Mouse (Mus musculus) CH12.LX (cell line): ENCODE results near the gene Rap1gds1. TPM values are rescaled to one million over a fixed set of nuclear protein-coding genes. Genes with fewer than 3 reads are reported as not detected.

Experiments
- DNase-seq: peaks from one replicate; pipeline ENCODE4 v3.0.0-alpha.2; 2013; ENCODE audit errors: extremely low read depth
- H3K27ac ChIP-seq: 2 replicates; pipeline ENCODE4 v1.5.1; 2012; ENCODE audit warnings: low read depth, mild to moderate bottlenecking, control low read depth, moderate library complexity; ENCODE audit not compliant: insufficient read depth
- H3K27me3 ChIP-seq: replicated peaks from 2 replicates; pipeline ENCODE3; 2012; ENCODE audit warnings: inconsistent platforms
- H3K36me3 ChIP-seq, 2 experiments: replicated peaks in 1 of 2; 2 replicates each; pipeline versions ENCODE3 to v1.6.1; 2012; ENCODE audit warnings: inconsistent platforms in 1 of 2, low read length in 1 of 2, mild to moderate bottlenecking in 1 of 2, mixed read lengths in 1 of 2, moderate library complexity in 1 of 2; ENCODE audit not compliant: control insufficient read depth in 1 of 2, insufficient read depth in 1 of 2
- H3K4me1 ChIP-seq, 2 experiments: 2 replicates each; pipeline ENCODE4 v1.6.1; 2012; ENCODE audit warnings: inconsistent platforms in 1 of 2, moderate library complexity in 1 of 2; ENCODE audit not compliant: insufficient read depth in 2 of 2, control insufficient read depth in 1 of 2
- H3K4me2 ChIP-seq: 2 replicates; pipeline ENCODE4 v1.6.1; 2012; ENCODE audit warnings: low read depth, mild to moderate bottlenecking, control low read depth; ENCODE audit not compliant: poor library complexity, insufficient read depth, severe bottlenecking
- H3K4me3 ChIP-seq, 3 experiments: fragments of 150-350 bp in 1 of 3; sonication (generic) in 1 of 3; replicated peaks in 1 of 3; 2 replicates each; pipeline versions ENCODE3 to v1.5.1; 2011 to 2012; ENCODE audit warnings: low read depth in 2 of 3, low read length in 2 of 3, mild to moderate bottlenecking in 2 of 3, moderate library complexity in 2 of 3, control low read depth in 1 of 3, improper control_type of control experiment in 1 of 3, inconsistent platforms in 1 of 3, mixed read lengths in 1 of 3; ENCODE audit not compliant: poor library complexity in 1 of 3
- H3K79me2 ChIP-seq: replicated peaks from 2 replicates; pipeline ENCODE4 v1.6.1; 2012; ENCODE audit warnings: mild to moderate bottlenecking, moderate library complexity; ENCODE audit not compliant: control insufficient read depth, poor library complexity, insufficient read depth, severe bottlenecking; ENCODE audit errors: extremely low read depth
- H3K9ac ChIP-seq: 2 replicates; pipeline ENCODE4 v1.6.1; 2012; ENCODE audit warnings: low read depth, mild to moderate bottlenecking, control low read depth, moderate library complexity; ENCODE audit not compliant: insufficient read depth
- H3K9me3 ChIP-seq: replicated peaks from 2 replicates; pipeline ENCODE3; 2012; ENCODE audit warnings: low read length, inconsistent platforms, mixed read lengths
- BHLHE40 ChIP-seq: IDR thresholded peaks from 2 replicates; pipeline ENCODE4 v1.6.1; 2011; ENCODE audit warnings: mild to moderate bottlenecking, low read depth, low read length, improper control_type of control experiment
- CHD1 ChIP-seq: IDR thresholded peaks from 2 replicates; pipeline ENCODE4 v1.6.1; 2012; ENCODE audit warnings: low read depth, low read length, improper control_type of control experiment, inconsistent platforms
- CHD2 ChIP-seq: IDR thresholded peaks from 2 replicates; pipeline ENCODE4 v1.6.1; 2011; ENCODE audit warnings: low read length, improper control_type of control experiment
- CTCF ChIP-seq, 2 experiments: IDR thresholded peaks in 1 of 2; conservative IDR thresholded peaks in 1 of 2; 2 replicates each; pipeline ENCODE4 v1.5.1; 2011 to 2012; ENCODE audit warnings: low read depth in 2 of 2, low read length in 2 of 2, improper control_type of control experiment in 1 of 2, inconsistent platforms in 1 of 2, mild to moderate bottlenecking in 1 of 2, moderate library complexity in 1 of 2
- E2F4 ChIP-seq: IDR thresholded peaks from 2 replicates; pipeline ENCODE4 v1.6.1; 2011; ENCODE audit warnings: low read depth, low read length, improper control_type of control experiment; ENCODE audit not compliant: insufficient replicate concordance
- ELF1 ChIP-seq: IDR thresholded peaks from 2 replicates; pipeline ENCODE4 v1.6.1; 2014; ENCODE audit warnings: low read depth, mild to moderate bottlenecking, inconsistent platforms, low read length, improper control_type of control experiment
- GABPA ChIP-seq: IDR thresholded peaks from 2 replicates; pipeline ENCODE4 v1.6.1; 2012; ENCODE audit warnings: low read depth, low read length, improper control_type of control experiment, inconsistent platforms; ENCODE audit not compliant: insufficient replicate concordance
- HCFC1 ChIP-seq: IDR thresholded peaks from 2 replicates; pipeline ENCODE4 v1.6.1; 2012; ENCODE audit warnings: low read depth, mild to moderate bottlenecking, inconsistent platforms, low read length, improper control_type of control experiment
- JUN ChIP-seq: IDR thresholded peaks from 2 replicates; pipeline ENCODE4 v1.6.1; 2011; ENCODE audit warnings: low read depth, mild to moderate bottlenecking, low read length, improper control_type of control experiment, moderate library complexity; ENCODE audit not compliant: insufficient read depth
- JUND ChIP-seq: conservative IDR thresholded peaks from 2 replicates; pipeline ENCODE4 v1.6.1; 2011; ENCODE audit warnings: low read depth, low read length, improper control_type of control experiment
- MAFK ChIP-seq: IDR thresholded peaks from 2 replicates; pipeline ENCODE4 v1.6.1; 2011; ENCODE audit warnings: low read length, improper control_type of control experiment; ENCODE audit not compliant: insufficient replicate concordance
- MEF2A ChIP-seq: IDR thresholded peaks from 2 replicates; pipeline ENCODE4 v1.6.1; 2014; ENCODE audit warnings: low read depth, mild to moderate bottlenecking, inconsistent platforms, low read length, improper control_type of control experiment, borderline replicate concordance
- MYC ChIP-seq: IDR thresholded peaks from 2 replicates; pipeline ENCODE4 v1.6.1; 2011; ENCODE audit warnings: low read depth, mild to moderate bottlenecking, improper control_type of control experiment, low read length
- NRF1 ChIP-seq: IDR thresholded peaks from 2 replicates; pipeline ENCODE4 v1.6.1; 2014; ENCODE audit warnings: low read depth, mild to moderate bottlenecking, inconsistent platforms, low read length, improper control_type of control experiment, moderate library complexity
- PAX5 ChIP-seq: IDR thresholded peaks from 2 replicates; pipeline ENCODE4 v1.6.1; 2012; ENCODE audit warnings: low read length, inconsistent platforms, mixed read lengths
- POLR2A ChIP-seq: IDR thresholded peaks from 2 replicates; pipeline ENCODE4 v1.6.1; 2011; ENCODE audit warnings: low read depth, mild to moderate bottlenecking, improper control_type of control experiment, low read length
- POLR2AphosphoS2 ChIP-seq: IDR thresholded peaks from 2 replicates; pipeline ENCODE4 v1.6.1; 2011; ENCODE audit warnings: low read depth, low read length, improper control_type of control experiment
- RAD21 ChIP-seq: IDR thresholded peaks from 2 replicates; pipeline ENCODE4 v1.6.1; 2011; ENCODE audit warnings: low read depth, mild to moderate bottlenecking, low read length, improper control_type of control experiment, moderate library complexity
- RCOR1 ChIP-seq: conservative IDR thresholded peaks from 2 replicates; pipeline ENCODE4 v1.6.1; 2012; ENCODE audit warnings: low read depth, mild to moderate bottlenecking, inconsistent platforms, low read length, improper control_type of control experiment
- SMC3 ChIP-seq: IDR thresholded peaks from 2 replicates; pipeline ENCODE4 v1.6.1; 2011; ENCODE audit warnings: low read depth, low read length, improper control_type of control experiment
- TBP ChIP-seq: conservative IDR thresholded peaks from 2 replicates; pipeline ENCODE4 v1.6.1; 2011; ENCODE audit warnings: low read depth, low read length, improper control_type of control experiment
- TCF12 ChIP-seq: IDR thresholded peaks from 2 replicates; pipeline ENCODE4 v1.6.1; 2014; ENCODE audit warnings: low read depth, mild to moderate bottlenecking, inconsistent platforms, low read length, improper control_type of control experiment
- UBTF ChIP-seq: IDR thresholded peaks from 2 replicates; pipeline ENCODE4 v1.6.1; 2012; ENCODE audit warnings: low read depth, mild to moderate bottlenecking, inconsistent platforms, low read length, improper control_type of control experiment, moderate library complexity
- USF1 ChIP-seq: IDR thresholded peaks from 2 replicates; pipeline ENCODE4 v1.6.1; 2014; ENCODE audit warnings: low read depth, mild to moderate bottlenecking, inconsistent platforms, low read length, improper control_type of control experiment
- ZMIZ1 ChIP-seq: IDR thresholded peaks from 2 replicates; pipeline ENCODE4 v1.6.1; 2012; ENCODE audit warnings: low read depth, mild to moderate bottlenecking, inconsistent platforms, low read length, improper control_type of control experiment
- ZNF384 ChIP-seq: IDR thresholded peaks from 2 replicates; pipeline ENCODE4 v1.6.1; 2012; ENCODE audit warnings: low read depth, low read length, improper control_type of control experiment, inconsistent platforms
- dilution Hi-C: fragments of 300-500 bp; cut with MboI; formaldehyde crosslinking; loops from 2 replicates; pipeline ENCODE4 v1.14.3; 2020; ENCODE audit warnings: low sequenced_read_pairs; ENCODE audit not compliant: extremely low pct_unique_long_range_greater_than_20kb, extremely low pct_ligation_motif_present
- in situ Hi-C: fragments of 300-500 bp; cut with MboI; formaldehyde crosslinking; loops from 3 replicates; pipeline ENCODE4 v1.14.3; 2019; ENCODE audit warnings: low sequenced_read_pairs, low pct_ligation_motif_present, low pct_unique_long_range_greater_than_20kb, mixed read lengths
- polyA plus RNA-seq: library from polyadenylated mRNA; unstranded; fragments of >175 nt; gene quantifications from 2 replicates; pipeline ENCODE4 v1.2.1, GENCODE M21; 2012; ENCODE audit warnings: low read depth; ENCODE audit not compliant: insufficient read length
- total RNA-seq, 2 experiments: library from RNA; depleted of rRNA; stranded (reverse); fragments of 300-350 nt in 1 of 2; fragments of >200 nt in 1 of 2; gene quantifications; 2 replicates each; pipeline ENCODE4 v1.2.3; 2012 to 2014

Gene Rap1gds1
- total and polyA plus RNA-seq, 3 experiments: 24.4 to 36.7 (median 26.3) TPM

DNA sequence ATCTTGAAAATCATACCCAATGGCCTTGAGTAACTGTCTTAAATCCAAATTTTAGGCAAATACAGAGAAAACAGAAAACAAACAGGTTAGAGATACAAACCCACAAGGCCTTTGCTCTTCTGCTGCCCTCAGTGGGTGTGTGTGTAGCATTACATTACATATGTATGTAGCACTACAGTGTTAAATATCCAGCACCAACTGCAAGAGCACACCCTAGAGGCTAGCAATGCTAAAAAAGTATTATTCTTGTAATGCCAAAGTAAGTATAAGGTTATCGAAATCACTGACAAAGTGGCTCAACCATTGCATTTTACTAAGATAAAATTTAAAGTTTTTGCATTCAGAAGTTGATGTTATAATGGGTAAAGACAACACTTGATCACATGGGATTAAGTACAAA lies 97.6 kb downstream of the Rap1gds1 start:
- DNase-seq: no peak
- Histone ChIP-seq H3K36me3 (peaks cover 0 to 18% of the 10 kb centered on the region in 2 experiments), H3K27me3 (no peaks in the 10 kb centered on the region), H3K4me1 (peaks cover 0 to 10% of the 10 kb centered on the region in 2 experiments; a peak in 2 of 4 replicates), H3K4me3 (no peak overlapping the region), H3K9me3 (no peaks in the 10 kb centered on the region), H3K27ac (no peak overlapping the region), H3K9ac (no peak overlapping the region), H3K79me2 (no peaks in the 10 kb centered on the region; the same call in 1 of the 2 replicates), H3K4me2 (no peak overlapping the region)
- in situ Hi-C loops: no loop called here
- no peak for TF ChIP-seq POLR2AphosphoS2
- no peak for TF ChIP-seq PAX5
- no peak for TF ChIP-seq GABPA
- TF ChIP-seq BHLHE40: no peak
- TF ChIP-seq CHD2: no peak
- no peak for TF ChIP-seq TCF12
- peak; percentile 55 for TF ChIP-seq RAD21
- no peak for TF ChIP-seq ZMIZ1
- no peak for TF ChIP-seq POLR2A
- TF ChIP-seq ZNF384: no peak
- TF ChIP-seq MEF2A: no peak
- peak in 1 of 2 experiments; percentile 68; a peak in 2 of 4 replicates for TF ChIP-seq CTCF (conservative IDR thresholded peaks at IDR 0.05 in 1 of 2, IDR thresholded peaks at IDR 0.05 in 1 of 2; ENCODE audit: low read depth in 2 of 2, low read length in 2 of 2)
- no peak for TF ChIP-seq ELF1
- no peak for TF ChIP-seq HCFC1
- no peak for TF ChIP-seq E2F4
- TF ChIP-seq UBTF: no peak
- TF ChIP-seq SMC3: peak; percentile 50
- TF ChIP-seq CHD1: no peak
- no peak for TF ChIP-seq JUN
- TF ChIP-seq NRF1: no peak
- no peak for TF ChIP-seq MYC
- 0 out of 2 replicates have a peak, but pooled peaks have one; percentile 8 for TF ChIP-seq JUND
- TF ChIP-seq MAFK: no peak
- dilution Hi-C loops: no loop called here

DNA sequence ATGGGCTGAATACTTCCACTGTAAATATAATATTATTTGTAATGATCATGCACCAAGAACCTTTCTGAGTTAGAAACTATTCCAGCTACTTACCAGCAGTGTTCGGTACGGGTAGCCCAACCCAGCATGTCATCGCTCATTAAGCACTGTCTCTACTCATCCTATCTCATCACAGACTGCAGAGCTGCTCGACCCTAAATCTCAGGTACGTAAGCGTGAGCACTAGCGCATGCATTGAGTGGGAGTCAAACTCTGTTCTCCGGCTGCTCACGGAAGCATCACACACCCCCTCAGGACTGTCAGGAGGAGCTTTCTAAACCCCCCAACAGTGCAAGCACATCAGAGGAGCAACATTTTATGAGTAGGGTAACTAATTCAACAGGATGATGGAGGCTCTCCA lies 107.4 kb downstream of the Rap1gds1 start:
- H3K79me2 ChIP-seq: no peaks in the 10 kb centered on the region
- H3K9ac ChIP-seq: no peak overlapping the region
- in situ Hi-C loops: no loop called here
- no peaks in the 10 kb centered on the region for H3K4me1 ChIP-seq
- TF ChIP-seq ELF1 (no peak), BHLHE40 (no peak), RCOR1 (no peak), JUND (no peak), TBP (no peak), POLR2A (no peak), UBTF (no peak), USF1 (no peak)
- no peak overlapping the region for H3K4me3 ChIP-seq
- H3K36me3 ChIP-seq: peaks cover under 1 to 10% of the 10 kb centered on the region in 2 experiments
- no peaks in the 10 kb centered on the region for H3K9me3 ChIP-seq
- no peak for DNase-seq
- no peak overlapping the region for H3K27ac ChIP-seq
- no peak overlapping the region for H3K4me2 ChIP-seq
- no peaks in the 10 kb centered on the region for H3K27me3 ChIP-seq
- dilution Hi-C loops: no loop called here
